Mouse (Mus musculus) retina, embryonic 14.5 days (tissue): ENCODE measurements at regions not wholly inside any gene's neighbourhood (a gene's known extent, or its start where the extent isn't known, plus 50 kb on each side); places are given as distances from the start of the nearest gene placed in this dataset.

Source experiments
- DNase-seq: peaks from one replicate; pipeline ENCODE4 v3.0.0-alpha.2; 2015; ENCODE audit warnings: low spot score

GRCm38 (mm10) chr6:53765302-53765701 is 55.3 kb downstream of the Tril start:
- DNase-seq: no peak

- no peak for DNase-seq
Observed at GRCm38 (mm10) chr6:53762586-53762985, 58.0 kb downstream of the Tril start.

- peak; percentile 37 for DNase-seq
Observed at GRCm38 (mm10) chr6:53760651-53761058, 60.0 kb downstream of the Tril start.

GRCm38 (mm10) chr6:53759686-53760306 is 60.8 kb downstream of the Tril start:
- no peak for DNase-seq

- DNase-seq: no peak
Observed at GRCm38 (mm10) chr6:53754366-53754765, 66.3 kb downstream of the Tril start.

GRCm38 (mm10) chr6:53750539-53750938 is 70.1 kb downstream of the Tril start:
- no peak for DNase-seq
